Mouse (Mus musculus): ENCODE results near the gene Fam241a. TPM values are rescaled to one million over a fixed set of nuclear protein-coding genes. Genes with fewer than 3 reads are reported as not detected.

Fam241a gene
- total RNA-seq, 2 experiments from 2014 or later: 3.5 to 4.2 TPM

GRCm38 (mm10) chr3:127843941-127844327, 52.2 kb downstream of the Fam241a start:
- no peak overlapping the region for H3K4me3 ChIP-seq
- intact Hi-C loops (cut with DNase I): no loop called here
- TF ChIP-seq CTCF (IDR thresholded peaks at IDR 0.05): no peak
- no peak overlapping the region for H3K27ac ChIP-seq
- no peak for DNase-seq

DNA sequence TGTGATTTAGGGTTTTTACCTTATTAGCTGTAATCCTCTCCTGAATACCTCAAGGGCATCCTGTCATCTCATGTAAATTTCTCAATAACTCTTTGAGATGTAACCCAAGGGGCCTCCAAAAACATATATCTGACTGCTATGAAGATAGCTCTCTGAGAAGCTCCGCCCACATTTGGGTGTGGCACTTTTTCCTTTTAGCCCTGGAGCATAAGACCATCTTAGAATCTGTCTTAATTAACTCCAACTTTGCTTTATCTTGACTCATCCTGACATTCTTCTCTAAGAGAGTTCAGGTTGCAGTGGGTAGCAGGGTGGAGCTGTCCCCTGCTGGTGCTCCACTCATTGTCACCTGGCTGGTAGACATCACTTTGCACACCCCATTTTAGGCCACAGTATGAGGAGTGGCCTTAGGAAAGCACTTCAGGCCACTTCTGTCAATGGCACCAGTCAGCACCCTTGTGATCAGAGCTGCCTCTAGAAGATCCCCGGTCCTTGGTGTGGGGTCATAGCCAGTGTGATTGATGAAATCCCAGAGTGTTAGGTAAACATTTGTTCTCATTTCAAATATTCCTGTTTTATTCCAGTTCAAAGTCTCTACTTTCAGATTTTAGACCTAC, 52.7 kb downstream of the Fam241a start:
- Histone ChIP-seq H3K4me3 (no peak overlapping the region), H3K27ac (no peak overlapping the region)
- no peak for TF ChIP-seq CTCF (IDR thresholded peaks at IDR 0.05)
- no peak for DNase-seq
- intact Hi-C loops (cut with DNase I): no loop called here

DNA sequence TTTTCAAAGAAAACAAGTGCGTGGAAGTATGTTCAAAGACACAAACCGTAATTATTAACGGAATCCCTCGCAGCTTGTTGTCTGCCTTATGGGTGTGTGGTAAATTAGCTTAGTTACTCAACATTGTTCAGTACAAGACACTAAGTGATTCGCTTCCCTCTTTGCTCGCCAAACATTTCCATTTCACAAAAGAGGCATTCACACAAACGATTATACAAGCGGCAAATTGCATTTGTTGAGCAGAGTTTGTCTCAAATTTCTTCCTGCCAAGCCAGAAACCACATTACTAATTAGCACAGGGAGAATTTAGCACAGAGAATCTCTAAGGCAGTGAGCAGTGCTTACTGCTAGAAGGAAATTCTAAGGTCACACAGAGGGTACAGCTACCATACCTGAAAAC, 54.2 kb downstream of the Fam241a start:
- H3K4me3 ChIP-seq: no peak overlapping the region
- intact Hi-C loops (cut with DNase I): no loop called here

DNA sequence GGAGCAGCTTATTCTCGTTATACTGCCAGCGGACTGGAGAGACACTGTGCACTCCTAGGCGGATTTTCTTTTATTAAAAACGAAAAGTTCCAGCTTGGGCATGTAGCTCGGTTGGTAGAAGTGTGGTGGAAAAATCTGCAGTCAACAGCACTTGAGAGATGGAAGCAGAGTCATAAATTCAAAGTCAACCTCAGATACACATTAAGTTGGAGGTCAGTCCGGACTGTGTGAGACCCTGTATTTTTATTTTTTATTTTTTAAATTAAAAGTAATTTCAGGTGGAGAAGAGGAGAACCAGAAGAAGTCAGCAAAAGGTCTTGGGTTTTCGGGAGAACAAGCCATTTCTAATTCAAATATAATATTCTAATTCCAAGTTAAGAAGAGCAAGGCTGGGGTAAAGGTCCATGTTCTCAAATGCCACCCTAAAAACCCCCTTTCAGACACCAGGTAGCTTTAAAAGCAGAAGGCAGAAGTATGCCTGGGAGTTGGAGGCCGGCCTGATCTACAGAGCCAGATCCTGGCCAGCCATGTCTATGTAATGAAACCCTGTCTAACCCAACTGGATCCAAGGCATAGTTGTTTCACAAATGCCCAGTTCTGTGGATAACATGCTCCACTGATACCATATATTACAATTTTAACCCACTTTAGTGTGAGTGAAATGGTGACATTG, 58.0 kb downstream of the Fam241a start:
- peak overlapping the region; percentile 93 for H3K4me3 ChIP-seq
- no peak for TF ChIP-seq CTCF (IDR thresholded peaks at IDR 0.05)
- no peak for DNase-seq
- intact Hi-C loops (cut with DNase I): loop anchor here (5.0 to 10.0 kb wide), 3 partner anchors 46 to 283 kb away; partner anchors contain the start of genes Fam241a, Larp7 and Zgrf1
- peak overlapping the region; percentile 90 for H3K27ac ChIP-seq

More for the DNA sequence above, 54.2 kb downstream of the Fam241a start:
- no peak for DNase-seq
- no peak overlapping the region for H3K27ac ChIP-seq
- no peak for TF ChIP-seq CTCF (IDR thresholded peaks at IDR 0.05)

- intact Hi-C loops (cut with DNase I): loop anchor here (5.0 to 10.0 kb wide), 3 partner anchors 45 to 283 kb away; partner anchors contain the start of genes Fam241a, Larp7 and Zgrf1
- Histone ChIP-seq H3K4me3 (peak within 1 kb of the TSS; percentile 93), H3K27ac (peak within 1 kb of the TSS; percentile 90)
- TF ChIP-seq CTCF (IDR thresholded peaks at IDR 0.05): peak; percentile 72
- DNase-seq: peak; percentile 98
These were observed 58.8 kb downstream of the Fam241a start, which contains the start of gene Ap1ar for GRCm38 (mm10) chr3:127837154-127837865. TSS of gene Ap1ar (minus strand) at chr3:127837523.

DNA sequence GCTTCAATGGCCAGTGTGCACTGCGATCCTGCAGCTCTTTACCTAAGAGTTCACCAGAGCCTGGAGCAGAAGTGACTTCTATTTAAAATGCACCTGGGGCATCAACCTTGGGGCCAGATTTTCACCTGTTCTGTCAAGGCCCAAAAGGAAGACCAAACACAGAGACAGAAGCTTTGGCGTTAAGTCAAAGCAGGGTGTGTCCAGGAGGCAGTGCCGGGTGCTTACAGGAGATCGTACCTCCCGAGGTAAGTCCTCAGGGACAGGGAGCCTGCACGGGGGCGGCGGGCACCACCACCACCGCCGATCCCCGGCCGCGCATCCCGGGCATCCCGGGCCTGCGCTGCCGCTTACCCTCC, 59.3 kb downstream of the Fam241a start:
- intact Hi-C loops (cut with DNase I): loop anchor here (5.0 to 10.0 kb wide), 3 partner anchors 44 to 282 kb away; partner anchors contain the start of genes Fam241a, Larp7 and Zgrf1
- no peak for TF ChIP-seq CTCF (IDR thresholded peaks at IDR 0.05)

DNA sequence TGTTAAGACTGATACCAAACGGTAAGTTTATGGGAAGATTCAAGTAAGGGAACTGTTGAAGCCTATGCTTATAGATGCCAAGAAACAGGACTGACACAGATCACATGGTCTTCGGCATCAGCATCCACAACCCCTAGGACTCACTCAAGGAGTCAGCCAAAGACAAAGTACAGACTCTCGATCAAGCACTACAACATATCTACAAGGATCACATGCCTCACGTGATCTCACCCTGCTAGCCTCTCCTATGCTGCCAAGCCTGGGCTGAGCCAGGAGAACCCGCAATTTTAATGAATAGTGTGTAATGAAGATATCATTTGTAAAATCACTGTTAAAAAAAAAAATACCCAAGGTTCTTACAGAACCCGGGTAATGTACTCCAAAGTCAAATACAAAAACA, 60.5 kb downstream of the Fam241a start:
- Histone ChIP-seq H3K27ac (no peak overlapping the region), H3K4me3 (no peak overlapping the region)
- no peak for TF ChIP-seq CTCF (IDR thresholded peaks at IDR 0.05)
- intact Hi-C loops (cut with DNase I): loop anchor here (5.0 to 10.0 kb wide), 3 partner anchors 43 to 281 kb away; partner anchors contain the start of genes Fam241a, Larp7 and Zgrf1
- no peak for DNase-seq

More for the DNA sequence above, 59.3 kb downstream of the Fam241a start:
- no peak for DNase-seq
- peak overlapping the region; percentile 90 for H3K27ac ChIP-seq
- peak overlapping the region; percentile 93 for H3K4me3 ChIP-seq

GRCm38 (mm10) chr3:127834040-127834439, 62.1 kb downstream of the Fam241a start:
- intact Hi-C loops (cut with DNase I): loop anchor here (10.0 kb wide), 1 partner anchor 279 kb away; the partner anchor contains the start of genes Larp7 and Zgrf1
- no peak for DNase-seq
- no peak overlapping the region for H3K4me3 ChIP-seq
- TF ChIP-seq CTCF (IDR thresholded peaks at IDR 0.05): no peak
- no peak overlapping the region for H3K27ac ChIP-seq

GRCm38 (mm10) chr3:127831079-127831478, 65.0 kb downstream of the Fam241a start:
- intact Hi-C loops (cut with DNase I): loop anchor here (10.0 kb wide), 1 partner anchor 276 kb away; the partner anchor contains the start of genes Larp7 and Zgrf1
- TF ChIP-seq CTCF (IDR thresholded peaks at IDR 0.05): no peak
- Histone ChIP-seq H3K27ac (no peak overlapping the region), H3K4me3 (no peak overlapping the region)
- no peak for DNase-seq

DNA sequence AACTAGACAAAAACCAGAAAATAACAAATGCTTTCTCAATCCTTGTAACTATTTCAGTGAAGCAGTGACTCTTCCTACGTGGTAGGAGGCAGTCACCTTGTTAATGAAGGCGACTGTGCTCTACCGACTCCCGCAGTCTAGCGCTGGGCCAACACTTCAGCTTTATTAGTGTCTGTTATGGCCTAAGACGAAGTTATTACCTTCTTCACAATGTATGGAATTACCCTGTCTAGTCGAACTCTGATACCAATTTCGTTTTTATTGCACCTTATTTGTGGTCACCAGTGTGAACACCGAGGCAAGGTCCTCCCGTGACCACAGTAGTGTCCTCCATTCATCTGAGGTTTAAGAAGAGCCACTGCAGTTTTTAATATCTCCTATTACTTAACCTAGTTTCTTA, 65.9 kb downstream of the Fam241a start:
- no peak overlapping the region for H3K27ac ChIP-seq
- DNase-seq: no peak
- no peak overlapping the region for H3K4me3 ChIP-seq
- TF ChIP-seq CTCF (IDR thresholded peaks at IDR 0.05): no peak
- intact Hi-C loops (cut with DNase I): loop anchor here (10.0 kb wide), 1 partner anchor 275 kb away; the partner anchor contains the start of genes Larp7 and Zgrf1

DNA sequence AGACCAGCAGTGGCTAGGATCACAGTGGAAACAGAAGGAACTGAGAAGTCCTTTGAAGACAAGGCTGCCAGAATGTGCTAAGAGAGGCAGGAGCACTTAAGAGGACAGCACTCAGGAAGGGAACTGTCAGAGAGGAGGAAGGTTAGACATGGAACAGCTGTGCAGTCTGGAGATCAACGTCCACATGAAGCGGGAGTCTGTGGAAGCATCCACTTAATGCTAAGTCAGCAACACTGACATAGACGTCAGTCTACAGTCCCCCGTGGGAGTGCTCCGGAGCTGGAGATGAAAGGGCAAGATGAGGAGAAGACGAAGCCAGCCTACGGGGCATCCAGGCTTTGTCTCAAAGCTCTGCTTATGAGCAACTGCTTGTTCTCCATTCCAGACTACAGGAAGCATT, 69.0 kb downstream of the Fam241a start:
- H3K4me3 ChIP-seq: no peak overlapping the region
- H3K27ac ChIP-seq: no peak overlapping the region
- DNase-seq: no peak
- intact Hi-C loops (cut with DNase I): no loop called here
- no peak for TF ChIP-seq CTCF (IDR thresholded peaks at IDR 0.05)

GRCm38 (mm10) chr3:127826503-127826902, 69.6 kb downstream of the Fam241a start:
- DNase-seq: no peak
- Histone ChIP-seq H3K4me3 (no peak overlapping the region), H3K27ac (no peak overlapping the region)
- intact Hi-C loops (cut with DNase I): no loop called here
- no peak for TF ChIP-seq CTCF (IDR thresholded peaks at IDR 0.05)
